Mouse (Mus musculus): ENCODE data around the gene Slc25a43. TPM values are rescaled to one million over a fixed set of nuclear protein-coding genes. Genes with fewer than 3 reads are reported as not detected.

Slc25a43 gene
- polyA plus RNA-seq, 1 experiment: 0.96 TPM

GRCm38 (mm10) chrX:36819575-36819974 is 76.1 kb downstream of the Slc25a43 start:
- no peak for DNase-seq (ENCODE audit: extremely low spot score in 1 of 2, low spot score in 1 of 2)

GRCm38 (mm10) chrX:36820201-36820600 is 76.7 kb downstream of the Slc25a43 start:
- DNase-seq (ENCODE audit: extremely low spot score in 1 of 2, low spot score in 1 of 2): peak in 1 of 2 experiments; percentile 38

- DNase-seq (ENCODE audit: extremely low spot score in 1 of 2, low spot score in 1 of 2): no peak
Observed at GRCm38 (mm10) chrX:36823932-36824711, 80.7 kb downstream of the Slc25a43 start.

GRCm38 (mm10) chrX:36825032-36825431 is 81.6 kb downstream of the Slc25a43 start:
- DNase-seq (ENCODE audit: extremely low spot score in 1 of 2, low spot score in 1 of 2): no peak

Other genes with a start within 250 kb of the Slc25a43 start
- 250 and 295 TPM in 2 replicates for gene Pgrmc1, start 145.5 kb upstream of the Slc25a43 start, polyA plus RNA-seq (2012; rRNA removed)
- gene Akap17b, start 98.3 kb upstream of the Slc25a43 start, polyA plus RNA-seq (2012; rRNA removed): 10.6 and 12.6 TPM in 2 replicates
- 474 and 486 TPM in 2 replicates for gene Slc25a5, start 52.0 kb downstream of the Slc25a43 start, polyA plus RNA-seq (2012; rRNA removed)
- gene Ube2a, start 130.2 kb downstream of the Slc25a43 start, polyA plus RNA-seq (2012; rRNA removed): 42.8 and 48.8 TPM in 2 replicates
- 26.7 and 29.0 TPM in 2 replicates for gene C330007P06Rik, start 130.5 kb downstream of the Slc25a43 start, polyA plus RNA-seq (2012; rRNA removed)
- gene Nkrf, start 159.2 kb downstream of the Slc25a43 start, polyA plus RNA-seq (2012; rRNA removed): 17.9 and 19.8 TPM in 2 replicates
- 38.6 and 40.7 TPM in 2 replicates for gene Sept6, start 248.1 kb downstream of the Slc25a43 start, polyA plus RNA-seq (2012; rRNA removed)